Mouse (Mus musculus) ES-Bruce4 (cell line): ENCODE measurements at regions not wholly inside any gene's neighbourhood (a gene's known extent, or its start where the extent isn't known, plus 50 kb on each side); places are given as distances from the start of the nearest gene placed in this dataset.

Experiments
- H3K27ac ChIP-seq: 2 replicates; pipeline ENCODE4 v1.5.1; 2012; ENCODE audit warnings: low read length, inconsistent platforms; ENCODE audit not compliant: insufficient read depth
- H3K27me3 ChIP-seq: 2 replicates; pipeline ENCODE4 v1.6.1; 2012; ENCODE audit warnings: mild to moderate bottlenecking, low read length, inconsistent platforms; ENCODE audit not compliant: control insufficient read depth, poor library complexity, insufficient read depth, severe bottlenecking
- H3K36me3 ChIP-seq: 2 replicates; pipeline ENCODE4 v1.6.1; 2012; ENCODE audit warnings: inconsistent platforms, mild to moderate bottlenecking, low read length, moderate library complexity; ENCODE audit not compliant: control insufficient read depth, poor library complexity, insufficient read depth, severe bottlenecking
- H3K4me1 ChIP-seq: one replicate; pipeline ENCODE4 v1.8.1; 2011; ENCODE audit warnings: low read length; ENCODE audit not compliant: control insufficient read depth, insufficient read depth
- H3K4me3 ChIP-seq: 2 replicates; pipeline ENCODE4 v1.5.1; 2011; ENCODE audit warnings: low read depth, mild to moderate bottlenecking, low read length
- H3K9ac ChIP-seq: 2 replicates; pipeline ENCODE4 v1.6.1; 2012; ENCODE audit warnings: low read depth, mild to moderate bottlenecking, inconsistent platforms; ENCODE audit not compliant: poor library complexity, severe bottlenecking
- H3K9me3 ChIP-seq: replicated peaks from 2 replicates; pipeline ENCODE4 v1.6.1; 2012; ENCODE audit warnings: mild to moderate bottlenecking, low read length, inconsistent platforms; ENCODE audit not compliant: control insufficient read depth, poor library complexity, insufficient read depth, severe bottlenecking
- CTCF ChIP-seq: IDR thresholded peaks from one replicate; pipeline ENCODE4 v1.8.1; 2011; ENCODE audit warnings: low read depth, low read length
- EP300 ChIP-seq: IDR thresholded peaks from 2 replicates; pipeline ENCODE4 v1.6.1; 2011; ENCODE audit warnings: low read depth, low read length; ENCODE audit not compliant: insufficient read depth
- POLR2A ChIP-seq: IDR thresholded peaks from one replicate; pipeline ENCODE4 v1.8.1; 2011; ENCODE audit warnings: low read length; ENCODE audit not compliant: insufficient read depth

DNA sequence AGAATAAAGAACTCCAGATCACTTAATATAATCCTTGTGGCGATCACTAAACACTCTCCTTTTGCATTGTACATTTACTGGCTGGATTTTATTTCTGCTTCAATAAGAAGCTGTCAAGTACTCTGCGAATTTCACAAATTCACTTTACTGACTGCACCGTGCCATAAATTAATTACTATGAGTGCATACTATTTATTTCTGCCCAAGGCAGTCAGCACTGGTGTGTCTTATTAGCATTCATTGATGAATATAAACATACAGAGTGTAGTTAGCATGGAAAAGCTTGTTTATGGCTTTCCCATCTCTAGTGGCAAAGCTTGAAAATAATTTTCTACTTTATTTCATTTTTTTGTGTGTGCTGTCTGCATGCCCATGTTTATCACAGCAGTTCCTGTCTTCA, 453.3 kb upstream of the Lmcd1 start:
- no peak overlapping the region for H3K9ac ChIP-seq
- no peak overlapping the region for H3K4me3 ChIP-seq
- TF ChIP-seq CTCF (no peak), POLR2A (no peak), EP300 (no peak)
- H3K27me3 ChIP-seq, result peaks cover 1% of the 10 kb centered on the region; the same call in 1 of the 2 replicates
- no peaks in the 10 kb centered on the region for H3K4me1 ChIP-seq
- no peaks in the 10 kb centered on the region for H3K36me3 ChIP-seq
- no peaks in the 10 kb centered on the region for H3K9me3 ChIP-seq
- no peak overlapping the region for H3K27ac ChIP-seq

GRCm38 (mm10) chr6:111844321-111844835, 429.2 kb upstream of the Lmcd1 start:
- Histone ChIP-seq H3K4me3 (no peak overlapping the region), H3K4me1 (no peaks in the 10 kb centered on the region), H3K27me3 (no peaks in the 10 kb centered on the region), H3K36me3 (no peaks in the 10 kb centered on the region), H3K27ac (no peak overlapping the region), H3K9ac (no peak overlapping the region), H3K9me3 (no peaks in the 10 kb centered on the region)
- no peak for TF ChIP-seq EP300
- no peak for TF ChIP-seq CTCF
- no peak for TF ChIP-seq POLR2A

DNA sequence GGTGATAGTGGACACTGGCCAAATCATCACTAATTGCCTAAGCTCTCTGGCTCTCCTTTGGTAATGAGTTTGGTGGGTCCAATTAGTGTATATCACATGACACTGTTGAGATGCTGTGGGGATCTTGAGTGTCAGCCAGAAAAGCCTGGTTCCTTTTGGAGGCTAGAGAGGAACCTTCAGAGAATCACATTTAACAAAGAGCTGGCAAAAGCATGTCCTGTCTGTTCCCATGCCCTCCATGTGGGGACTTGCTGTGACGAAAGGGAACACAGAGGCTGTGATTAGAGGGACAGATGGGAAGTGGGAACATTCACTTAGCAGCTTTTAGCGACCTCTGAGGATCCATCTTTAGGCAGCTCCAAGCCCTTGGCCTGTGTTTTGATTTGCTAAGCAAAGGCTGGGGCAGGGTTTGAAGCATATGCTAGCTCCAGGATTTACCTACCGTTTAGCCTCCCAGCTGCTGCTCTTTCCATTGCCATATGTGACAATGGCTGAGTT, 407.4 kb upstream of the Lmcd1 start:
- Histone ChIP-seq H3K4me1 (no peaks in the 10 kb centered on the region), H3K9ac (no peak overlapping the region), H3K9me3 (no peaks in the 10 kb centered on the region), H3K36me3 (no peaks in the 10 kb centered on the region), H3K27ac (no peak overlapping the region), H3K27me3 (no peaks in the 10 kb centered on the region), H3K4me3 (no peak overlapping the region)
- no peak for TF ChIP-seq EP300
- no peak for TF ChIP-seq POLR2A
- TF ChIP-seq CTCF, result no peak

- no peaks in the 10 kb centered on the region for H3K9me3 ChIP-seq
- no peaks in the 10 kb centered on the region for H3K4me1 ChIP-seq
- TF ChIP-seq EP300 (no peak), CTCF (no peak), POLR2A (no peak)
Observed at GRCm38 (mm10) chr6:111882557-111882956, 391.0 kb upstream of the Lmcd1 start.

GRCm38 (mm10) chr6:111883946-111884345, 389.6 kb upstream of the Lmcd1 start:
- Histone ChIP-seq H3K4me3 (no peak overlapping the region), H3K27ac (no peak overlapping the region), H3K36me3 (no peaks in the 10 kb centered on the region), H3K27me3 (no peaks in the 10 kb centered on the region), H3K9me3 (no peaks in the 10 kb centered on the region), H3K9ac (no peak overlapping the region), H3K4me1 (no peaks in the 10 kb centered on the region)
- no peak for TF ChIP-seq EP300
- no peak for TF ChIP-seq CTCF
- no peak for TF ChIP-seq POLR2A

More at GRCm38 (mm10) chr6:111882557-111882956, 391.0 kb upstream of the Lmcd1 start:
- no peak overlapping the region for H3K27ac ChIP-seq
- H3K36me3 ChIP-seq, result no peaks in the 10 kb centered on the region
- H3K4me3 ChIP-seq, result no peak overlapping the region
- no peaks in the 10 kb centered on the region for H3K27me3 ChIP-seq
- no peak overlapping the region for H3K9ac ChIP-seq

GRCm38 (mm10) chr6:111911997-111912396, 361.6 kb upstream of the Lmcd1 start:
- Histone ChIP-seq H3K4me3 (no peak overlapping the region), H3K36me3 (no peaks in the 10 kb centered on the region), H3K9ac (no peak overlapping the region), H3K27me3 (no peaks in the 10 kb centered on the region), H3K4me1 (no peaks in the 10 kb centered on the region), H3K27ac (no peak overlapping the region), H3K9me3 (no peaks in the 10 kb centered on the region; the same call in 1 of the 2 replicates)
- no peak for TF ChIP-seq CTCF
- no peak for TF ChIP-seq EP300
- no peak for TF ChIP-seq POLR2A
